Mouse (Mus musculus): ENCODE measurements around the gene Arhgef19. TPM values are rescaled to one million over a fixed set of nuclear protein-coding genes. Genes with fewer than 3 reads are reported as not detected.
A peak's percentile ranks its signal among the peaks of the same experiment; 100 is the strongest.

Gene Arhgef19
- polyA plus RNA-seq, 2 experiments from 2014 or later: not detected

GRCm38 (mm10) chr4:141238492-141239387, 559 bp upstream of the Arhgef19 start:
- peak; percentile 38 for ATAC-seq

DNA sequence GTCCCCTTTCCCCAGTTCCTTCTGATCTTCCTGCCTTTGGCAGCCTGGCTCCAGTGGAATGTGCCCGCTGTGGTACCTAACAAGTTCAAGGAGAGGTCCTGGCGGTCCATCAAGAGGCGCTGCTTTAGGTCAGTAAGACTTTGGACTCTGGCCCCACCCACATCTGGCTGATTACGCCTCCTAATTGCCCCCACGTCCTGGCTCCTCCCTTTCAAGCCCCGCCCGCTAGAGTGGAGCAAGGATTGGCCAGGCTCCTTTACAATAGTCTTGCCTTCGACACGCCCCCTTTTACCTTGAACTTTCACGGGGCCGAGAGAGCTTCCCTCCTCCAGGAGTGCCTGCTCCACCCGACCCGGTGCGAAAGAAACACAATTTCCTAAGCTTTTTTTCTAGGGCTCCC, 1.3 kb downstream of the Arhgef19 start:
- no peak for ATAC-seq

DNA sequence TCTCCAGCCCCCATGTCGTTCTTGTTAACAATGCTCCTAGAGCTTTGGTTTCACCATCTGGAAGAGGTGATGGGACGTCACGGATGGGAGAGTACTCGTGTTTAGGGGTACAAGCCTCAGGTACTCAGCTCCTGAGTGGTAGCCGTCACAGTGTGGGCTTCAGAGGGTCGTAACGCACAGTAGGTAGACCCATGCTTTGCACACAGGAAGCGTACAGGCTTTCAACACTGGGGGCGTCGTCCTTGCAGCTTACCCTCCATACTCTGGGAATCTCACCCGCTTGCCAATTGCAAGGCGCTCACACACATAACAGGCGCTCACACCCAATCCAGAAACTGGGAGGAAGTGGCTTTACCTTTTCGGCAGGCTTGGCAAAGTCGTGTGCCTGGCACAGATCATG, 2.6 kb downstream of the Arhgef19 start:
- ATAC-seq: no peak

- ATAC-seq: no peak
These were observed 3.4 kb downstream of the Arhgef19 start for GRCm38 (mm10) chr4:141242651-141243241.

DNA sequence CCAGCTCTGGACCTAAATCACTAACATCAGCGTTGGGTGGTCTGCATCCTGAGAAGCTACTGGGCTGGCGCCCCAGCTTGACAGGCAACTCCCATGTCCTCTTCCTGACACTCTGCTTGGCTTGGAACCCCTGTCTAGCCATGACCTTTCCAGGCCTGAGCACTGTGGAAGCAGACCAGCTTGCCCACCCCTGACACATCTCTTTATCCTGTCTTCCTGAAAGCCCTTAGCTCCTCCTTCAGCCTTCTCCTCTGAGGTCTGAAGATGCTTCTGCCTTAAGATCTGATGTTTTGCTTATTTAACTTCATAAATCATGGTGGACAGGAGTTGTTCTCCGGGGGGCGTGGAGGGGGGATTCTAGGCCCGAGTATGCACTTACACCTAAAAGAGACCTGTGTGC, 4.3 kb downstream of the Arhgef19 start:
- ATAC-seq: no peak

DNA sequence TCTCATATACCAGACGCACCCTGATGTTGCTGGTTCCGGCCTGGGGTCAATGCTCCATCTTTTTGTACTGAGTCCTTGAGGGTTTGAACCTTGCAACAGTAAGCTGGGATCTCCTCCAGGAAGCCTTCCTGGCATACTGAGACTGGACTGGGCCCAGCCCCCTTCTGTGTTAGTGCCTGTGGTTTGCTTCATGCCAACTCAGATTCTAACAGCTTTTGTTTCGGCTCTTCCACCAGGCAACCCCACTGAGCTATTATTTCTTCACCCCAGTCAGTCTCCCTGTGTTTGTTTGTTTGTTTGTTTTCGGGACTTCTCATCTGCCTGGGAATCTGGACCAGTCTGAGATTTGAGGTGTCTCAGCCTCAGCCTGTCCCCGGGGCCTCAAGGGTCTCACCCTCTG, 5.1 kb downstream of the Arhgef19 start:
- no peak for ATAC-seq

DNA sequence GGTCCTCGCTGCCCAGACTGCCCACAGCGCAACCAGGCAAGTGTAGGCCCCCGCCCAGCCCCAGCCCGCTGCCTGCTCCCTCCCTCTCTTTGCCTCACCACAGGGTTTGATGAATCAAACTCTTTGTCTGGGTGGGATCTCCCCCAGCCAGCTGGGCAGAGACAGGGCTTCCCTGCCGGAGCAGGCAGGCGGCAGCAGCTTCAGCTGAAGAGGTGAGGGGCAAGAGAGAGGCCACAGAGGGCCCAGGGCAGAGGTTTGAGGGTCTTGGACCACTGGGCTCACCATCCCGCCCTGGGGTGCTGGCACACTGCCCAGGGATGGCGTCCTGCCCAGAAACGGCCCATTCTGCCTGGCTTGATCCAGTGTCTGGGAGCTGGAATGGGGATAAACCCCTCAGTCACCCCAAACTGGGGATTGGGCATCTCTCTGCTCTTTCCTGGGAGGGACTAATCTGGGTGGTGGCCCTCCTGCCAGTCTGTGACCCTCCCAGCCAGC, 5.7 kb downstream of the Arhgef19 start:
- ATAC-seq: no peak

- ATAC-seq: no peak
These were observed 7.0 kb downstream of the Arhgef19 start for GRCm38 (mm10) chr4:141246089-141246997.

- ATAC-seq: no peak
These were observed 7.7 kb downstream of the Arhgef19 start for GRCm38 (mm10) chr4:141246998-141247350.

GRCm38 (mm10) chr4:141247776-141248613, 8.7 kb downstream of the Arhgef19 start:
- ATAC-seq: no peak

- ATAC-seq: no peak
These were observed 9.3 kb downstream of the Arhgef19 start for GRCm38 (mm10) chr4:141248614-141248978.

- ATAC-seq: no peak
These were observed 10.1 kb downstream of the Arhgef19 start for GRCm38 (mm10) chr4:141249383-141249782.

GRCm38 (mm10) chr4:141251071-141251470, 11.8 kb downstream of the Arhgef19 start:
- ATAC-seq: no peak

DNA sequence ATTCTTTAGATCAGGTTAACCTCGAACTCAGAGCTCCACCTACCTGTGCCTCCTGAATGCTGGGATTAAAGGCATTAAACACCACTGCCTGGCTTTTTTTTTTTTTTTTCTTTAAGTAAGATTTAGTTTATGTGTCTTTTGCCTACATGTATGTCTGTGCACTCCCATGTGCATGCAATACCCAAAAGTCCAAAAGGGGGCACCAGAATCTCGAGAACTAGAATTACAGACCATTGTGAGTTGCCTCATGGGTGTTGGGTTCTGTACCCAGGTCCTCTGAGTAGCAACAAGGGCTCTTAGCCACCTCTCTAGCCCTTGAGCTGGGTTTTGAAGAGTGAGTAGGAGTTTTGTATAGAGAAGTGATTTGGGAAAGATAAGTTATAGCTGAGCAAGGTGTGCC, 13.3 kb downstream of the Arhgef19 start:
- no peak for ATAC-seq

DNA sequence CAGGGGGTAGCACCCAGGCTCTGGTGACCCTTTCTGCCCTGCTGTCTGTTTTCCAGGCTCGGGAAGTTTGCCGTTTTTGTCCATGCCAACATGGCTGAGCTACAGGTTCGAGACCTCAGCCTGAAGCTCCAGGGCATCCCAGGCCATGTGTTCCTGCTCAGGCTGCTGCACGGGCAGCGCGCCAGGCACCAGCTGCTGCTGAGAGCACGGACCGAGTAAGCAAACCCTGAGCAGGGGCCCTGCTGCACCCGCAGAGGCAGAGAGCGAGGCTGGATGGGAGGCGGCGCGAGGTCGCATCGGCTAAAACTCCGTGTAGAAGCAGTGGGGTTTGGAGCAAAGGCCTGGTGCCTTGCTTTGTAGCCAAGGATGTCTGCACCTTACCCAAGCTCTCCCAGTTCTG, 14.9 kb downstream of the Arhgef19 start:
- no peak for ATAC-seq

- ATAC-seq: no peak
These were observed 18.1 kb downstream of the Arhgef19 start for GRCm38 (mm10) chr4:141257440-141257839.

- ATAC-seq: no peak
These were observed 20.1 kb downstream of the Arhgef19 start for GRCm38 (mm10) chr4:141259413-141259812.

DNA sequence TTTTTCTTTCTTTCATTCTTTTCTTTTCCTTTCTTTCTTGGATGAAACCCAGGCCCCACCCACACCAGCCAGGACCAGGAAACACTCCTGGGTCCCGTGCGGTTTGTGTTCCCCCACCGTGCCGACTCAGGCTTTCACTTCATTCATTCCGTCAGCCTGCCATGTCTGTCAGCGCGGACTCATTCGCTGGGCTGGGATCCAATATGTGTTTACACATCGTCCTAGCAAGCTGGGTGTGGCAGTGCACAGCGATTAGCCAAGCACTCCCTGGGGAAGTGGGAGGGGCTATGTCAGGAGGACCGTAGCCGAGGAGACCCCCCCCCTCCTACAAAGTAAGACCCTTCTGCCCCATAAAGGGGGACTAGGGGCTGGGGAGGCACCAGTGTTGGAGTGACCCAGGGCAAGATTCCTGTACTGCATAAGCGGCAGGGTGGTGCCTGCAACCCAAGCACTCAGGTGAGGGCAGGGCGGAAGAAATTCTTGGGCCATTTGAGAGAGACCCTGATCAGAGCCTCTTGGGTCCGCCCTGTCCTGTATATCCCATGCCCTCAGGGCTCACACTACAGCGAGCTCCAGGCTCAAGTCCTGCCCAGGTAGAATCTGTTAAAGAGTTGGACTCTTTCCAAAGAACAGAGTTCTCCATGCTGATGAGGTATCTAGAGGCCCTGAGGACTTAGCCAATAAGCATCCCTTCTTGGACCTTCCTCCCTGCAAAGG, 20.9 kb downstream of the Arhgef19 start:
- no peak for ATAC-seq

GRCm38 (mm10) chr4:141262906-141263637, 23.8 kb downstream of the Arhgef19 start:
- ATAC-seq: no peak

DNA sequence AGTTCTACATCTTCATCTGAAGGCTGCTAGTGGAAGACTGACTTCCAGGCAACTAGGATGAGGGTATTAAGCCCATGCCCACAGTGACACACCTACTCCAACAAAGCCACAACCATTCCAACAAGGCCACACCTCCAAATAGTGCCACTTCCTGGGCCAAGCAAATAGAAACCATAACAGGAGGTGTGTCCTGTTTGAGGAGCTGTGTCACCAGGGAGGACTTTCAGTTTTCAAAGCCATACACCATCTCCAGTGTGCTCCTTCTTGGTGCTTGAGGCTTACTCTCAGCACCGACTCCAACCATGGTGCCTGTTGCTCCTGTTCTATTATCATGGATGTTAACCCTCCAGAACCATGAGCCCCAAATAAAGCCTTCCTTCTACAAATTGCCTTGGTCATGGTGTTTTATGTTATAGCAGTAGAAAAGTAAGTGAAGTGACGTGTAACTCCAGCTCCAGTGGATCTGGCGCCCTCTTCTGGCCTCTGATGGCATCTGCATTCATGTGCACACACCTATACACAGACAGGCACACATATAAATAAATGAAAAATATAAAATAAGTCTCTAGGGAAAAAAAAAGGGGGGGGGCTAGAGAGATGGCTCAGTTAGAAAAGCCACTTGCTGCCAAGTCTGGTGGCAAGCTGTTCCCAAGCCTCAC, 26.8 kb downstream of the Arhgef19 start:
- no peak for ATAC-seq

Data from activated CD4-positive, CD25-positive, alpha-beta regulatory T cell, adult 4 months (primary cell).